Mouse (Mus musculus) heart, adult 10 weeks (tissue): ENCODE measurements around the gene Nphp4. TPM values are rescaled to one million over a fixed set of nuclear protein-coding genes. Genes with fewer than 3 reads are reported as not detected.

Experiments used
- polyA plus RNA-seq: library from polyadenylated mRNA; stranded (reverse); fragments of 350-450 nt; fragmentation: Illumina TruSeq; extraction: RNeasy Lipid Tissue Mini Kit (QIAGEN cat#74804); gene quantifications from one replicate; pipeline ENCODE4 v1.2.3, GENCODE M21; 2014; ENCODE audit warnings: low read depth, low replicate concordance

Gene Nphp4
- 0.45 TPM for polyA plus RNA-seq

GRCm38 (mm10) chr4:152476427-152477023 lies at the start of gene Nphp4:
Nphp4 (plus strand) TSS chr4:152476706.

DNA sequence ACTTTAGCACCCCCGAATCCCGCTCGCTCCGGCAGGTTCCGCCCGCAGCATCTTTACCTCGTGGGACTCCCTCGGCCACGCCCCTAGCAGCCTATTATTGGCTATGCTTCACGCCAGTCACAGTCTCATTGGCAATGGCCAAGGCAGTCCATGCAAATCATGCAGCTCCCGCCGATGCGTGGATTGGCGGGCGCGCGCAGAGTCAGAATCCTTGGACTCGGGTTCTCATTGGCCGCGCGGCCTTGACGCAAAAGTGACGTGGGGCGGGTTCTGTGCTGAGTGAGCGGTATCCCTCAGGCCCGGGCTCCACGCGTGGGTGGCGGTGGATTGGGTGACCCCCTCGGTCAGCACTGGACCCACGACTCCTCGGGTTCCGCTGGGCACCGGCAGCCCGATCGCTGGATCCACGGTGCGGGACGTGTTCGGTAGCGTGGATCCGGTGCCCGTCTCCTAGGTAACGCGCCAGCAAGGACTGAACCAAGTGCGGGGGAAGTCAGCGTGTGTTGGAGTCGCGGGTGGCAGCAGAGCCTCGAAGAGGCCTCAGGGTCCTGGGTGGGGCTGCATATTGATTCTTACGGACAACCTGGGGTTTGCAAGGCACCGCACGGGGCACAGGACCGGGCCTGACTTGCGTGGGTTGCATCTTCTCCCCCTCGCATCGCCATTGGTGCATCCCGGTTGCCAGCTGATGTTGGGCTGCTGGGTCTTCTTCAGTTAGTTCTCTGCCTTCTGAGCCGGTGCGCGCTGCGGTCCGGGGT lies 1.1 kb downstream of the Nphp4 start, which contains the start of gene Kcnab2:
Gene Kcnab2, minus strand, starts transcription at position 406 of the 758 bp plus-strand sequence.

Other genes with a start within 250 kb of the Nphp4 start
- 11.3 TPM for gene Gpr153, start 202.5 kb upstream of the Nphp4 start, polyA plus RNA-seq
- gene Hes3, start 185.0 kb upstream of the Nphp4 start, polyA plus RNA-seq, result not detected
- 22.0 TPM for gene Icmt, start 179.5 kb upstream of the Nphp4 start, polyA plus RNA-seq
- 112 TPM for gene Rnf207, start 157.7 kb upstream of the Nphp4 start, polyA plus RNA-seq
- gene Rpl22, start 151.0 kb upstream of the Nphp4 start, polyA plus RNA-seq, result 418 TPM
- 0.13 TPM for gene Chd5, start 138.1 kb upstream of the Nphp4 start, polyA plus RNA-seq
- 1.3 TPM for gene Kcnab2, start 1.2 kb downstream of the Nphp4 start, polyA plus RNA-seq